Mouse (Mus musculus) c-Kit-positive CD71-negative TER-119-negative erythroid progenitor cells, embryonic 14.5 days (primary cell): Measurements from ENCODE around the gene Ndufaf2.

Source experiments
- DNase-seq: peaks from one replicate; pipeline ENCODE4 v3.0.0-alpha.2; 2013; ENCODE audit warnings: low read depth

The Ndufaf2 gene

GRCm38 (mm10) chr13:108158465-108159240, at the start of gene Ndufaf2, which contains the start of gene Ercc8:
Gene Ndufaf2, minus strand, starts transcription at chr13:108158623.
Gene Ercc8, plus strand, starts transcription at chr13:108158731.
- peak; percentile 86 for DNase-seq

- DNase-seq, result no peak
Measured at GRCm38 (mm10) chr13:108208090-108208489, 49.7 kb upstream of the Ndufaf2 start.

GRCm38 (mm10) chr13:108207447-108207846, 49.0 kb upstream of the Ndufaf2 start:
- DNase-seq, result no peak

GRCm38 (mm10) chr13:108204857-108205256, 46.4 kb upstream of the Ndufaf2 start:
- DNase-seq, result no peak

GRCm38 (mm10) chr13:108195474-108195873, 37.1 kb upstream of the Ndufaf2 start:
- DNase-seq, result no peak

GRCm38 (mm10) chr13:108191074-108191720, 32.8 kb upstream of the Ndufaf2 start:
- DNase-seq, result no peak

GRCm38 (mm10) chr13:108187994-108188393, 29.6 kb upstream of the Ndufaf2 start:
- no peak for DNase-seq

GRCm38 (mm10) chr13:108185530-108185929, 27.1 kb upstream of the Ndufaf2 start:
- DNase-seq, result no peak

GRCm38 (mm10) chr13:108184743-108185255, 26.4 kb upstream of the Ndufaf2 start:
- no peak for DNase-seq

- no peak for DNase-seq
Measured at GRCm38 (mm10) chr13:108180821-108181220, 22.4 kb upstream of the Ndufaf2 start.

GRCm38 (mm10) chr13:108179618-108180017, 21.2 kb upstream of the Ndufaf2 start:
- no peak for DNase-seq

GRCm38 (mm10) chr13:108170511-108170910, 12.1 kb upstream of the Ndufaf2 start:
- DNase-seq, result no peak

GRCm38 (mm10) chr13:108170002-108170401, 11.6 kb upstream of the Ndufaf2 start:
- DNase-seq, result no peak

- DNase-seq, result no peak
Measured at GRCm38 (mm10) chr13:108164621-108165020, 6.2 kb upstream of the Ndufaf2 start.

GRCm38 (mm10) chr13:108163912-108164311, 5.5 kb upstream of the Ndufaf2 start:
- DNase-seq, result no peak

- no peak for DNase-seq
Measured at GRCm38 (mm10) chr13:108159963-108160362, 1.5 kb upstream of the Ndufaf2 start.

GRCm38 (mm10) chr13:108159241-108159575, 785 bp upstream of the Ndufaf2 start:
- no peak for DNase-seq

- no peak for DNase-seq
Measured at GRCm38 (mm10) chr13:108157732-108158464, 525 bp downstream of the Ndufaf2 start.

GRCm38 (mm10) chr13:108157156-108157555, 1.3 kb downstream of the Ndufaf2 start:
- DNase-seq, result no peak

GRCm38 (mm10) chr13:108152650-108153372, 5.6 kb downstream of the Ndufaf2 start:
- no peak for DNase-seq

- no peak for DNase-seq
Measured at GRCm38 (mm10) chr13:108151782-108152181, 6.6 kb downstream of the Ndufaf2 start.

- DNase-seq, result no peak
Measured at GRCm38 (mm10) chr13:108144086-108144485, 14.3 kb downstream of the Ndufaf2 start.
